Mouse (Mus musculus) megakaryocyte, embryonic 14.5 days (primary cell): ENCODE data around the gene Spag7.

Experiments used
- FLI1 ChIP-seq: IDR thresholded peaks from 2 replicates; pipeline ENCODE4 v1.6.1; 2012; ENCODE audit warnings: low read length, inconsistent platforms, mixed read lengths
- GATA1 ChIP-seq: IDR thresholded peaks from 3 replicates; pipeline ENCODE4 v1.6.1; 2012; ENCODE audit warnings: mixed read lengths, low read length, inconsistent platforms, borderline replicate concordance

DNA sequence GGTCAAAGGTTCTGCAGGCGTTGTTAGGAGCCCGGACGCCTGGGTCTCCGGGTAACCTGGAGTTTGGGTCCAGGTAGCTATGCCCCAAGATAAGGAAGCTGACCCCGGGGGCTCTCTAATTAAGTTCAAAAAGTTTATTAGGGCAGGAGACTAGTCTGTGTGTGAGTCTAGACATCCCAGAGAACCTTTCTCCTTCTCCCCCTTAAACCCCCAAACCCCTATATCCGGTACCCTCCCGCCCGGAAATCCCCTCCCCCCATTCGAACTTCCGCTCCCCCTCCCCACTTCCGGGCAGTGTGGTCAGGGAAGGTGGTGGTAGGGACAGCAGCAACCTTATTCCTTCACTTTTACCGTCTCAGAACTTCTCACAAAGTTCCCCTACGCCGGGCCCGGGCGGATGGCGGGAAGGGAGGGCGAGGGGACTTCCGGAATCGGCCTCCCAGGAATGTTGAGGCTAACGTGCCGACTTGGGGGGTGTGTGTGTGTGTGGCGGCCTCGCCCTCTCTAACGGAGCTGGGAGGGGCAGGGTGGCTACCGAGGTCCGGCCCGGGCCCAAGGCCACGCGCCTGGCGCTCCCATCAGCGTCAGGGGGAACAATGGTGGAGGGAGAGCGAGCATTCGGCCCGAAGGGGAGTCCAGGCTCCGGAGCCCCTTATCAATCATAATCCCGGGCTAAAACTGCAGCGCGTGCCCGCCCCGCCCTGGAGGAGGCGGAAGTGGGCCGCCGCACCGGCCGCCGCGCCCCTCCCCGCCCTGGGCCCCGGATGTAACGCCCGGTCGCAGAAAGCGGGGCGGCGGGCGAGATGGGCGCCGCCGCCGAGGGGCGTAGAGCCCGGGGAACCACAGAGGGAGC, 15.6 kb downstream of the Spag7 start:
- TF ChIP-seq FLI1 = 0 out of 2 replicates have a peak, but pooled peaks have one; percentile 50
- no peak for TF ChIP-seq GATA1
